Mouse (Mus musculus) hindbrain, embryonic 13.5 days (tissue): Measurements from ENCODE around the gene Mest. TPM values are rescaled to one million over a fixed set of nuclear protein-coding genes. Genes with fewer than 3 reads are reported as not detected.
A peak's percentile ranks its signal among the peaks of the same experiment; 100 is the strongest.

Source experiments
- ATAC-seq: fragments of 200-750 bp; cut with Nextera tagmentation; 2 replicates; pipeline ENCODE4 v1.8.0; 2017; ENCODE audit warnings: moderate TSS enrichment; ENCODE audit not compliant: low FRiP score
- H3K27ac ChIP-seq: fragments of 300-500 bp; sonication (generic); 2 replicates; pipeline ENCODE4 v1.5.1; 2015; ENCODE audit warnings: inconsistent platforms, mild to moderate bottlenecking, moderate library complexity
- H3K27me3 ChIP-seq: fragments of 300-500 bp; sonication (generic); 2 replicates; pipeline ENCODE4 v1.6.1; 2015; ENCODE audit warnings: mild to moderate bottlenecking, inconsistent platforms
- H3K36me3 ChIP-seq: fragments of 300-500 bp; sonication (generic); 2 replicates; pipeline ENCODE4 v1.6.1; 2015; ENCODE audit warnings: mild to moderate bottlenecking, inconsistent platforms
- H3K4me1 ChIP-seq: fragments of 300-500 bp; sonication (generic); replicated peaks from 2 replicates; pipeline ENCODE4 v1.6.1; 2015; ENCODE audit warnings: inconsistent platforms
- H3K4me2 ChIP-seq: fragments of 300-500 bp; sonication (generic); 2 replicates; pipeline ENCODE4 v1.6.1; 2015; ENCODE audit warnings: inconsistent platforms, mild to moderate bottlenecking, moderate library complexity
- H3K4me3 ChIP-seq: fragments of 300-500 bp; sonication (generic); 2 replicates; pipeline ENCODE4 v1.5.1; 2015; ENCODE audit warnings: mild to moderate bottlenecking, inconsistent platforms
- H3K9ac ChIP-seq: fragments of 300-500 bp; sonication (generic); 2 replicates; pipeline ENCODE4 v1.6.1; 2015; ENCODE audit warnings: mild to moderate bottlenecking, inconsistent platforms
- H3K9me3 ChIP-seq: fragments of 300-500 bp; sonication (generic); 2 replicates; pipeline ENCODE4 v1.6.1; 2016; ENCODE audit warnings: inconsistent platforms
- WGBS: fragments of 180-500 bp; shearing (Covaris S2); methylation state at CpG from one replicate; pipeline ENCODE4 v1.1.7; 2015; 5-methylcytosine and 5-hydroxymethylcytosine counted together
- microRNA counts: library from miRNA; unstranded; fragments of <30 nt; microRNA quantifications from one replicate; lab custom pipeline; 2016
- microRNA-seq: library from miRNA; unstranded; fragments of <30 nt; microRNA quantifications from one replicate; pipeline ENCODE4, GENCODE M21; 2016
- polyA plus RNA-seq: library from polyadenylated mRNA; unstranded; fragments of >200 nt; fragmentation: Nextera tagmentation; extraction: Ambion mirVana; gene quantifications from 2 replicates; pipeline ENCODE4 v1.2.1, GENCODE M21; 2015

Gene Mest
- polyA plus RNA-seq, 1 experiment from 2014 or later = 379 TPM

- Histone ChIP-seq H3K4me2 (no peak overlapping the region), H3K27me3 (no peaks in the 10 kb centered on the region), H3K4me1 (no peaks in the 10 kb centered on the region), H3K4me3 (no peak overlapping the region), H3K36me3 (peaks cover 68% of the 10 kb centered on the region), H3K27ac (no peak overlapping the region), H3K9ac (no peak overlapping the region), H3K9me3 (no peaks in the 10 kb centered on the region)
- no peak for ATAC-seq
- WGBS = 85% methylated on average over 6 of the region's 6 CpGs
Observed at GRCm38 (mm10) chr6:30748358-30748910, 25.1 kb downstream of the Mest start.

GRCm38 (mm10) chr6:30749042-30749689 is 25.8 kb downstream of the Mest start:
- Histone ChIP-seq H3K27ac (no peak overlapping the region), H3K27me3 (no peaks in the 10 kb centered on the region), H3K36me3 (peaks cover 61% of the 10 kb centered on the region), H3K9ac (no peak overlapping the region), H3K4me3 (no peak overlapping the region), H3K9me3 (no peaks in the 10 kb centered on the region), H3K4me1 (no peaks in the 10 kb centered on the region), H3K4me2 (no peak overlapping the region)
- WGBS = 66% methylated on average over 2 of the region's 2 CpGs
- no peak for ATAC-seq

- Histone ChIP-seq H3K4me1 (no peaks in the 10 kb centered on the region), H3K4me3 (no peak overlapping the region), H3K4me2 (no peak overlapping the region), H3K9me3 (no peaks in the 10 kb centered on the region), H3K9ac (no peak overlapping the region), H3K27ac (no peak overlapping the region), H3K36me3 (peaks cover 56% of the 10 kb centered on the region), H3K27me3 (no peaks in the 10 kb centered on the region)
- 83% methylated on average over 1 of the region's 1 CpGs for WGBS
- ATAC-seq = no peak
Observed at GRCm38 (mm10) chr6:30749892-30750291, 26.5 kb downstream of the Mest start.

GRCm38 (mm10) chr6:30750482-30750881 is 27.1 kb downstream of the Mest start:
- H3K9ac ChIP-seq = no peak overlapping the region
- H3K4me2 ChIP-seq = no peak overlapping the region
- H3K4me3 ChIP-seq = no peak overlapping the region
- H3K9me3 ChIP-seq = no peaks in the 10 kb centered on the region
- no peak overlapping the region for H3K27ac ChIP-seq
- H3K4me1 ChIP-seq = no peaks in the 10 kb centered on the region
- peaks cover 50% of the 10 kb centered on the region for H3K36me3 ChIP-seq
- 88% methylated on average over 6 of the region's 6 CpGs for WGBS
- ATAC-seq = no peak
- no peaks in the 10 kb centered on the region for H3K27me3 ChIP-seq

GRCm38 (mm10) chr6:30751209-30751608 is 27.9 kb downstream of the Mest start:
- 95% methylated on average over 2 of the region's 2 CpGs for WGBS
- H3K36me3 ChIP-seq = peaks cover 42% of the 10 kb centered on the region

More at GRCm38 (mm10) chr6:30751209-30751608, 27.9 kb downstream of the Mest start:
- no peak for ATAC-seq
- no peaks in the 10 kb centered on the region for H3K4me1 ChIP-seq
- no peak overlapping the region for H3K27ac ChIP-seq
- H3K9ac ChIP-seq = no peak overlapping the region
- no peak overlapping the region for H3K4me2 ChIP-seq
- no peaks in the 10 kb centered on the region for H3K9me3 ChIP-seq
- H3K27me3 ChIP-seq = no peaks in the 10 kb centered on the region
- H3K4me3 ChIP-seq = no peak overlapping the region

MicroRNA genes within 50 kb of the gene (microRNA counts, 519-probe panel; counts per million panel counts)
- 3,547 counts per million, percentile 46 among the panel's probes with 10 or more counts for microRNA mmu-miR-335-3p (lab: Ali Mortazavi, UCI)
- 5,478 counts per million, percentile 92 among the panel's probes with 10 or more counts for microRNA mmu-miR-335-5p (lab: Ali Mortazavi, UCI)

Small RNA genes within 50 kb of the gene (microRNA-seq; reads per million reads assigned to microRNA genes)
- gene Mir335 = 45,403 reads per million, percentile 99 among the genes with 10 or more reads in this experiment

Other genes starting within 250 kb of the Mest start
- gene Tmem209, start 213.8 kb upstream of the Mest start, polyA plus RNA-seq = 29.5 and 33.4 TPM in 2 replicates
- gene Ssmem1, start 213.7 kb upstream of the Mest start, polyA plus RNA-seq = 0.12 and 0.39 TPM in 2 replicates
- gene Cpa2, start 182.0 kb upstream of the Mest start, polyA plus RNA-seq = 6.9 and 8.7 TPM in 2 replicates
- 1.4 and 1.5 TPM in 2 replicates for gene Cpa4, start 155.2 kb upstream of the Mest start, polyA plus RNA-seq
- gene Cpa5, start 112.5 kb upstream of the Mest start, polyA plus RNA-seq = not detected in 2 replicates
- 0.71 and 1.1 TPM in 2 replicates for gene Cpa1, start 84.3 kb upstream of the Mest start, polyA plus RNA-seq
- gene Cep41, start 29.8 kb upstream of the Mest start, polyA plus RNA-seq = 13.3 and 14.2 TPM in 2 replicates
- gene Copg2, start 173.2 kb downstream of the Mest start, polyA plus RNA-seq = 31.8 and 34.9 TPM in 2 replicates
- 0.44 and 0.63 TPM in 2 replicates for gene Tsga13, start 192.0 kb downstream of the Mest start, polyA plus RNA-seq
- 0.10 and 0.26 TPM in 2 replicates for gene Klf14, start 235.5 kb downstream of the Mest start, polyA plus RNA-seq